Mouse (Mus musculus) gonadal fat pad, adult 2 months (tissue): ENCODE data around the gene Gm20388. TPM values are rescaled to one million over a fixed set of nuclear protein-coding genes. Genes with fewer than 3 reads are reported as not detected.
A peak's percentile ranks its signal among the peaks of the same experiment; 100 is the strongest.
"Not testable (repeated sequence)": the region's sequence is repeated elsewhere in the genome, so short reads cannot be mapped to it uniquely, and the experiment has no call there.

Experiments
- DNase-seq: peaks from one replicate; pipeline ENCODE4 v3.0.0-alpha.2; 2012; ENCODE audit warnings: low read depth
- polyA plus RNA-seq: library from polyadenylated mRNA; depleted of rRNA; stranded (reverse); fragments of >200 nt; gene quantifications from 2 replicates; pipeline ENCODE4 v1.2.3, GENCODE M21; 2012

Gene Gm20388
- polyA plus RNA-seq, 1 experiment = 119 TPM

GRCm38 (mm10) chr8:121642804-121643203 lies 1732.2 kb downstream of the Gm20388 start:
- DNase-seq = no peak

- no peak for DNase-seq
Measured at GRCm38 (mm10) chr8:121643384-121643783, 1732.7 kb downstream of the Gm20388 start.

- DNase-seq = no peak
Measured at GRCm38 (mm10) chr8:121647511-121648215, 1737.0 kb downstream of the Gm20388 start.

DNA sequence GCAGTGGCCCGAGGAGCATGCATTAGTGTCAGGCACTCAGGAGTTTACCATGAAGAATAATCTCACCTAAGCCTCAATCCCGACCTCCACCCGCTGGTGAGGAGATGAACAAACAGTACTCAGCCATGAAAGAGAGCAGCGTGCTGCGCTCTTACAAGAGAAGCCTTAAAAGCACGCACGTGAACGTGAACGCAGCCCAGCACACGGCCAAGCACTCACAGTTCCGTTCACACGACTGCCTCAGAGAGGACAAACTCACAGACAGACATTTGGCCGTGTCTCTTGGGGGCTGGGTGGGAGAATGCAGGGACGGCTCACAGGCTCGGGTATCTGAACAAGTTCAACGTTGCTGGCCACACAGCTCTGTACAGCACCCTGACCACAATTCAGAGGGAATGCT lies 1737.8 kb downstream of the Gm20388 start:
- DNase-seq = no peak

GRCm38 (mm10) chr8:121649423-121649822 lies 1738.8 kb downstream of the Gm20388 start:
- no peak for DNase-seq

DNA sequence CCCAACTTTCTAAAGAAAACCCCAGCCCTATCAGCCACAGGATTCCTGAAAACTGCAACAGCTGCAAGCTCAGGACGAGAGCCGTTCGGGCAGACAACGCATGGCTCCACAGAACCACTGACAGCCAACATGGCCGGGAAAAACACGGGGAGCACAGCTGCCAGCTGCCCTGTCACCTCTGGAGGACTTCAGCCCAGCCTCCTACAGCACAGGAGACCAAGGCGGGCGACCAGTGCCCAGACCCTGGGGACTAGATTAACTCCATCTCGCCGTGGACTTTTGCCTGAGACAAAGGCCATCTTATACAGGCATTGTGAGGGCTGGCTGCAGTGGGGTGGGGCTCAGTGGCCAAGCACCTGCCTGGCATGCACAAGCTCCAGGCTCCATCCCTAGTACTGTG lies 1739.3 kb downstream of the Gm20388 start:
- DNase-seq = no peak

DNA sequence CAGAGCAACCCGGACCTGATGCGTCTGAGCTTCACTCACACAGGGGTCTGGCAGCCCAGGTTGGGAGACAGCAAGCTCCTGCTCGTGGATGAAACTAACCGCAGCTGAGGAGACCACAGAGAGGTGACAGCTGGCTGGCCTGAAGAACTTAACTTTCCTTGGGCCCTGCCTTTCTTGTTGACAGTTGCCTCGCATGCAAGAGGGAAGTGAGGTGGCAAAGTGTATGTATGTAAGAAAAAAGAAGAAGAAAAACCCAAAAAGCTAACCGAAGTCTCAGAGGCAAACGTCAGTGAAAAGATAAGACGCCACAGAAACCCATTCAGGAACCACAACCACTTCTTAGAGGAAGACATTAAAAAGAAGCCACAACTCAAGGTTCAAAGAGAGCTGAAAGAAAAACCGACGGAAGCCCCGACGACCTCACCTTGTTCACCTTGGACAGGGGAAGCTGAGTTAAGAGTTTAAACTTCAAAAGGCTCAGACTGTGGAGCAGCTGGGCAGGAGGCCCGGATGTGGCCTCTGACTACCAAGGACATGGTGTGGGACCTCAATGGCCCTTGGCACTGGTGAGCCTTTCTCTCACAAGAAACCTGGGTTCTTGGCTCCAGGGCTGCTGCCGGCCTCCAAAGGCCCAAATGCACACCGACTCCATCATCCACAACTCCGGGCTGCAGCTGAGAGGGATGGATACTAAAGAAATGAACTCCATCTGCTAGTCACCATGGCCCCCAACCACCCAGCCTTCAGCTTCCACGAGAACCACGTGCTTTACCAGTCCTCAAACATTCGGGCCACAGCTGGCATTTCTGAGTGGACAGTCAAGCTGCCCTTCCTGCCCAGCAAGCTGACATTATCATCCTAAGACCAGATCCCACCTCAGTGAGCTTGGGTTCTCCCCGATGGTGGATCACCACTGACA lies 1740.0 kb downstream of the Gm20388 start:
- DNase-seq = no peak

GRCm38 (mm10) chr8:121651308-121651873 lies 1740.8 kb downstream of the Gm20388 start:
- DNase-seq = no peak

DNA sequence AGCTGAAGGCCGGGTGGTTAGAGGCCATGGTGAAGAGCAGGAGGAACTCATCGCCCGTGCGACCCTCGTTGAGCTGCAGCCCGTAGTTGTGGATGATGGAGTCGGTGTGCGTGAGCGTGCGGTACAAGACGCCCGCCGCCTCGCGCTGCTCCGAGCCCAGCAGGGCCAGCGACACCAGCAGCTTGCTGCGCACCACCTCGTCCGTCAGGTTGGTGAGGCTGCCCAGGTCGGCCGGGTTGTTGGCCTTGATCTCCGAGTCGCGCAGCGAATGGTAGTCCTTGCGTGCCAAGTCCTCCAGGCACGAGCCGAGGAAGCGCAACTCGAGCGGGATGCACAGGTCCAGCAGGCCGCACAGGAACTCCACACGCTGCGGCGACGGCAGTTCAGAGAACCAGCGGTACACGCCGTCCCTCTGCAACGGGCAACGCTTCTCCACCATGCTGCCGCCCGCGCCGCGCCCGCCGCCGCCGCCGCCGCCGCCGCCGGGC lies 1741.3 kb downstream of the Gm20388 start:
- no peak for DNase-seq

DNA sequence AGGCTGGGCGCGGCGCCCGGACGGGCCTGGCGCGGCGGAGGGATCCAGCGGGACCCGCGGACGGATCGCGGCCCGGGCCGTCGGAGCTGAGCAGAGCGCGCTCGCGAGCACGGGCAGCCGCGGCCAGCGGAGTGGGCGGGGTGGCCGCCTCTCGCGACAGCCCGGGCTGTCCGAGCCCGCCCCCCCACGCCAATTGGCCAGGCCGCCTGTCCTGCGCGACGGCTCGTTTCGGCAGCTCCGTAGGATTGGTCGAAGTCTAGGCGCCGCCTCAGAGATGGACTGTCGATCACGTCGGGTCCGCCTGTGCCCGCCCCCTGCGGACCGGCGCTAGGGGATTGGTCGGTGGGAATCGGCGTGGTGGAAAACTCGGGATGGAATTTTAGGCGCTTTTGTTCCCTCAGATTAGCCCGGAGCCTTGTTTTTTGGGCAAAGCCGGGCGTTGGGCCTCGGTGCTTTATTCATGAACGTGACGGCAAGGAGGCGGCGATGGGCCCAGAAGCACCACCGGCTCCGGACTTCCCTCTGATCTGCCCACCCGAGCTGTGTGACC lies 1742.2 kb downstream of the Gm20388 start, which contains the start of gene Zcchc14:
Zcchc14 (minus strand) TSS at position 128 of the 550 bp plus-strand sequence.
- peak; percentile 55 for DNase-seq

DNA sequence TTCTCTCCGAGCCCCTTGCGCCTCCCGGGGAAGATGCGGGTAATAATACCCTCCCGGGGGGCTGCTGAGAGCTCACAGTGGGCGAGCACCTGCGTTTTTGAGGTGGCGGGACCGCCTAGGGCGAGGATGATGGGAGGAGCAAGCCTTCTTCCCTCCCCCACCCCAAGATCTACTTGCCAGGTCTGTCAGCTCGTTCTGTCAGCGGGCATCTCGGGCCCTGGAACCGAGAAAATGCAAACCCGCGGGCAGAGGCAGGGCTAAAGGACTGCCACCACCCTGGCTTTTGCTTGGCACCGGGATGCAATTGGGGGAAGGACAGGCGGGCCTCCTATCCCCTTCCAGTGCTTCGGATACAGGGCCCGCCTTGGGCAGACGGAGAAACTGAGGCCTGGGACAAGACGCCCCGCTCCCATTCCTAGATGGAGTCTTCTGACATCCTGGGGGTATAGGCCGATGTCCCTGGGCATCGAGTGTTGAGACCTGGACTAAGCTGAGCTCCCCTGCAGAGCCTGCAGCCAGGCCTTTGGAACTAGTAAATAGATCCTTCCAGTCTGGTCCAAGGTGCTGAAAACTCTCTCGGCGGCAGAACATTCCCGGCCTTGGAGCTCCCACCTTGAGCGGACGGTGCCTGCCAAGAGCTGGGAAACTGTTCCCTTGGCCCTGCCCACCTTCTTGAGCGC lies 1742.8 kb downstream of the Gm20388 start:
- DNase-seq = no peak

GRCm38 (mm10) chr8:121654131-121654530 lies 1743.5 kb downstream of the Gm20388 start:
- no peak for DNase-seq

DNA sequence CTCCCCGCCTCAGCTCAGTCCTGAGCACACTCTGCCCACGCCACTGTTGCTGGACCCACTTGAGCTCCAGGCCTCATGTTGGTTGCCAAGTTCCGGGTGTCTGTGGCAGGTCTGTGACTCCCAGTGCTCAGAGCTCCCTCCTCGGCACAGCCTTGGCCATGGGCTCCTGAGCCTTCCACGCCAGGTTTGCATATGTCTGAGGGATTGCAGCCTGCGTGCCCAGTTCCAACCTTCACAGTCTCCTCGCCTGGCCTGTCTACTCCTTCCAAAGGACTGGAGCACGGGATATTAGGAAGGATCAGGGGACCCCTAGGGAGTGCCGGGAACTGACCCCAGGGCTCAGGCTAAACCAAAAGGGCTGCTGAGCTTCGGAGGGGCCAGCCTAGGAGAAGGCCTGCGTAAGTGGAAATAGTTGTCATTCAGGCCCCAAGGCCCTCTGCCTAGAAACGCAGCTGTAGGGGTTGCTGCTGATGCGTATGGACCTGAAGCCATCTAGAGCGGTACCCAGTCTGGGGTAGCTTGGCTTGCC lies 1744.4 kb downstream of the Gm20388 start:
- no peak for DNase-seq

GRCm38 (mm10) chr8:121660602-121661001 lies 1750.0 kb downstream of the Gm20388 start:
- DNase-seq = no peak

DNA sequence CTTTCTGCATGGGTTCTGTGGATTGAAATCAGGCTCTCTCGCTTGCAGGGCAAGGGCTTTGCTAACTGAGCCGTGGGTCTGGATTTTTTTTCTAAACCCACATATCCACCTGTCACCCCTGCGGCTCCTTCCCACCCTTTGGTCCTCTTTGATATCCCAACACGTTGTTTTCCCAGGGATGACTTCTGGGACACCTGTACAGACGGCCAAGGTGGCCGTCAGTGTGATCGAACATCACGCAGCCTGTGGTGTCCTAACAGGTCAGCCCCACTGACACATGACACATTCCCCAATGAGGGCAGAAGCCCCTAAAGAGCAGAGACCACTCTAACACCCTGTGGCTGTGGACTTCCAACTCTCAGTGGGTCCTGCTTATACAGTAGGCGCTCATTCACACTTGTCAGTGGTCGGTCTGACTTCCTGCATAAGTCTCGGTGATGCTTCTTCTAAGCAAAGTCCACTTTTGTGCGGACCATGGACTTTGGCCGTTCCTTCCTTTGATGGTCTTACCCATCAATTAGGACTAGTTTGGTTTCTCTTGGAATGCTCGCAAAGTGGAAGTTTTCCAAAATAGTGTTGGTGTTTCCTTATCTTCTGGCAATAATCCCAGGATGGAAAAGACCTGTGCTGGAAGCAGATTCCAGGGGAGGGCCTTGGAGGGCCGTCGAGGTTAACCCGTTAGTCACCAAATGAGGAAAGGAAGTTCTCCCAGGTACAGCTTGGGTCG lies 1751.2 kb downstream of the Gm20388 start:
- DNase-seq = no peak

DNA sequence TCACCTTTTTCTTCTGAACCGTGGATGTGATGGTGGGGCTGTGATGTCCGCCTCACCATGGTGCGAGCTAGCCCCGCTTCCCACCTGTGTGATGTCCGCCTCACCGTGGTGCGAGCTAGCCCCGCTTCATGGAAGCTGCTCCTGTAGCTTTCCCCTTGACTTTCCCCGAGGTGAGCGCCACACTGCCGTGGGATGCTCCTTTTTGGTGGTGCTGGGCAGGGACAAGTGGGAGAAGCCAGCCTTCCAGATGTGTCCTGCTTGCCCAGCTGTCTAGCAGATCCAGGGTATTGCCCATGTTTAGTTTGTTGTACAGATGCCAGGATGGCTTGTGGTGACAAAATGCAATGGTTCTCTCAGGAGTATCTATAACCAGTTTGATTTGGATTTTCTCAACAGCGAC lies 1752.5 kb downstream of the Gm20388 start:
- no peak for DNase-seq

- no peak for DNase-seq
Measured at GRCm38 (mm10) chr8:121665329-121665728, 1754.7 kb downstream of the Gm20388 start.

GRCm38 (mm10) chr8:121667936-121668500 lies 1757.4 kb downstream of the Gm20388 start:
- not testable (repeated sequence) for DNase-seq

DNA sequence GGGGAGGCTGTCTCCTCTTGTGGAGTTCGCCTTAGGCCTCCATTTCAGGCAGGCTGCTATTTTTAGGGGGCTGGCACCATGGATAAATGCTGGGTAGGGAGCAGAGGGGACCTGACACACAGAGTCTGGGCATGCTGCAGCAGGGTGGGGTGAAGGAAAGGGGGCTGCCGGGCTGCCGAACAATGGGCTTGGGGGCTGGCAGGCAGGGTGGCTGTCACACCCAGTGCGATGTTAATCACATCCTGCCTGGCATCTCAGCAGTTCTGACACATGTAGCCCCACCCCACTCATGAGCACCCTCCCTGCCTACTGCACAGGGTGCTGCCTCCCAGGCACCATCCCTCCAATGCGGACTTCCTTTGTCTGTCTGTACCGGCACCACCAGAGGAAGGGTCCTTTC lies 1757.9 kb downstream of the Gm20388 start:
- DNase-seq = no peak

DNA sequence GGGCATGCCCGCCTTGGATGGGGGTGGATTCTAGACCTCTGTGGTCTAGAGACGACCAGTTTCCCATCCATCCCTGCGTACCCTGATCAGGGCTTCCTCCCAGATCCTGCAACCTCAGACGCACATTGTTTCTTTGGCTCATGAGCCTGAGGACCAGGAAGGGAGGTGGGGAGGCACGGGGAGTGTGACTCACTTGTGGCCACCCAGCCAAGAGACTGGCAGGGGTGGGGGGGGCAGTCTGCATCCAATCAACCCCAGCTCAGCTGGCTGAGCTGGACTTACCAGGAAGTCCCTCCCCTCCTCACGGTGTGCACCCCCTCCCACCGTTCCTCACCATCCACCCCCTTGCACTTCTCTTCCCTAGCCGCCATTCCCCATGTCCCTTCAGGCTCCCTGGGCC lies 1758.6 kb downstream of the Gm20388 start:
- no peak for DNase-seq
